Mouse (Mus musculus): ENCODE measurements around the gene Slc45a2. TPM values are rescaled to one million over a fixed set of nuclear protein-coding genes. Genes with fewer than 3 reads are reported as not detected.

Slc45a2 gene
- polyA plus RNA-seq, 1 experiment from 2014 or later = 0.07 TPM

- ATAC-seq (ENCODE audit: low read depth) = no peak
- Histone ChIP-seq H3K9ac (replicated peaks; ENCODE audit: low read depth, low read length) (no peak overlapping the region), H3K4me2 (ENCODE audit: low read depth, low read length) (no peak overlapping the region), H3K9me3 (ENCODE audit: control insufficient read depth, low read length) (no peaks in the 10 kb centered on the region), H3K4me3 (ENCODE audit: low read depth, low read length) (no peak overlapping the region), H3K4me1 (ENCODE audit: control insufficient read depth, insufficient read depth, low read length) (no peaks in the 10 kb centered on the region), H3K27me3 (ENCODE audit: control insufficient read depth, insufficient read depth, low read length) (no peaks in the 10 kb centered on the region), H3K36me3 (ENCODE audit: control insufficient read depth, insufficient read depth, low read length) (no peaks in the 10 kb centered on the region), H3K27ac (ENCODE audit: low read depth, low read length) (no peak overlapping the region)
- WGBS = 90% methylated on average over 5 of the region's 5 CpGs
Observed at GRCm38 (mm10) chr15:10960267-10960666, 40.3 kb upstream of the Slc45a2 start.

- H3K4me2 ChIP-seq (ENCODE audit: low read depth, low read length) = no peak overlapping the region
- no peak for ATAC-seq (ENCODE audit: low read depth)
- no peak overlapping the region for H3K4me3 ChIP-seq (ENCODE audit: low read depth, low read length)
- 89% methylated on average over 2 of the region's 2 CpGs for WGBS
- H3K27ac ChIP-seq (ENCODE audit: low read depth, low read length) = no peak overlapping the region
- no peaks in the 10 kb centered on the region for H3K27me3 ChIP-seq (ENCODE audit: control insufficient read depth, insufficient read depth, low read length)
- H3K9me3 ChIP-seq (ENCODE audit: control insufficient read depth, low read length) = no peaks in the 10 kb centered on the region
- no peaks in the 10 kb centered on the region for H3K4me1 ChIP-seq (ENCODE audit: control insufficient read depth, insufficient read depth, low read length)
- no peaks in the 10 kb centered on the region for H3K36me3 ChIP-seq (ENCODE audit: control insufficient read depth, insufficient read depth, low read length)
- no peak overlapping the region for H3K9ac ChIP-seq (replicated peaks; ENCODE audit: low read depth, low read length)
Observed at GRCm38 (mm10) chr15:10962601-10963000, 37.9 kb upstream of the Slc45a2 start.

- H3K9ac ChIP-seq (replicated peaks; ENCODE audit: low read depth, low read length) = no peak overlapping the region
- H3K4me1 ChIP-seq (ENCODE audit: control insufficient read depth, insufficient read depth, low read length) = no peaks in the 10 kb centered on the region
- no peak for ATAC-seq (ENCODE audit: low read depth)
- H3K27me3 ChIP-seq (ENCODE audit: control insufficient read depth, insufficient read depth, low read length) = no peaks in the 10 kb centered on the region
- no peak overlapping the region for H3K4me2 ChIP-seq (ENCODE audit: low read depth, low read length)
- no peak overlapping the region for H3K4me3 ChIP-seq (ENCODE audit: low read depth, low read length)
- 75% methylated on average over 3 of the region's 3 CpGs for WGBS
- no peak overlapping the region for H3K27ac ChIP-seq (ENCODE audit: low read depth, low read length)
- H3K36me3 ChIP-seq (ENCODE audit: control insufficient read depth, insufficient read depth, low read length) = no peaks in the 10 kb centered on the region
- H3K9me3 ChIP-seq (ENCODE audit: control insufficient read depth, low read length) = no peaks in the 10 kb centered on the region
Observed at GRCm38 (mm10) chr15:10969439-10969838, 31.1 kb upstream of the Slc45a2 start.

GRCm38 (mm10) chr15:10970777-10971176, 29.7 kb upstream of the Slc45a2 start:
- Histone ChIP-seq H3K9me3 (ENCODE audit: control insufficient read depth, low read length) (no peaks in the 10 kb centered on the region), H3K36me3 (ENCODE audit: control insufficient read depth, insufficient read depth, low read length) (no peaks in the 10 kb centered on the region), H3K4me2 (ENCODE audit: low read depth, low read length) (no peak overlapping the region), H3K27me3 (ENCODE audit: control insufficient read depth, insufficient read depth, low read length) (no peaks in the 10 kb centered on the region), H3K9ac (replicated peaks; ENCODE audit: low read depth, low read length) (no peak overlapping the region), H3K4me3 (ENCODE audit: low read depth, low read length) (no peak overlapping the region), H3K27ac (ENCODE audit: low read depth, low read length) (no peak overlapping the region), H3K4me1 (ENCODE audit: control insufficient read depth, insufficient read depth, low read length) (no peaks in the 10 kb centered on the region)
- ATAC-seq (ENCODE audit: low read depth) = no peak
- 90% methylated on average over 5 of the region's 5 CpGs for WGBS

GRCm38 (mm10) chr15:10977151-10977550, 23.4 kb upstream of the Slc45a2 start:
- H3K36me3 ChIP-seq (ENCODE audit: control insufficient read depth, insufficient read depth, low read length) = no peaks in the 10 kb centered on the region
- no peak overlapping the region for H3K4me2 ChIP-seq (ENCODE audit: low read depth, low read length)
- H3K27me3 ChIP-seq (ENCODE audit: control insufficient read depth, insufficient read depth, low read length) = no peaks in the 10 kb centered on the region
- 0 out of 2 replicates have a peak, but pooled peaks cover 3% of the 10 kb centered on the region for H3K4me1 ChIP-seq (ENCODE audit: control insufficient read depth, insufficient read depth, low read length)
- H3K4me3 ChIP-seq (ENCODE audit: low read depth, low read length) = no peak overlapping the region
- ATAC-seq (ENCODE audit: low read depth) = no peak
- H3K27ac ChIP-seq (ENCODE audit: low read depth, low read length) = no peak overlapping the region
- no peak overlapping the region for H3K9ac ChIP-seq (replicated peaks; ENCODE audit: low read depth, low read length)
- no peaks in the 10 kb centered on the region for H3K9me3 ChIP-seq (ENCODE audit: control insufficient read depth, low read length)

- 0 out of 2 replicates have a peak, but pooled peaks cover 3% of the 10 kb centered on the region for H3K4me1 ChIP-seq (ENCODE audit: control insufficient read depth, insufficient read depth, low read length)
- no peak overlapping the region for H3K9ac ChIP-seq (replicated peaks; ENCODE audit: low read depth, low read length)
- H3K4me3 ChIP-seq (ENCODE audit: low read depth, low read length) = peak overlapping the region; percentile 70; the same call in 1 of the 2 replicates
Observed at GRCm38 (mm10) chr15:10980712-10981111, 19.8 kb upstream of the Slc45a2 start.

GRCm38 (mm10) chr15:10981377-10982063, 19.0 kb upstream of the Slc45a2 start, which contains the start of gene Amacr:
Amacr (plus strand) TSS chr15:10981756.
- under 1% methylated on average over 52 of the region's 52 CpGs for WGBS
- no peaks in the 10 kb centered on the region for H3K27me3 ChIP-seq (ENCODE audit: control insufficient read depth, insufficient read depth, low read length)
- H3K9me3 ChIP-seq (ENCODE audit: control insufficient read depth, low read length) = no peaks in the 10 kb centered on the region
- peak; percentile 100 for ATAC-seq (ENCODE audit: low read depth)
- H3K27ac ChIP-seq (ENCODE audit: low read depth, low read length) = peak within 1 kb of the TSS; percentile 90
- H3K4me1 ChIP-seq (ENCODE audit: control insufficient read depth, insufficient read depth, low read length) = 0 out of 2 replicates have a peak, but pooled peaks cover 3% of the 10 kb centered on the region
- H3K4me2 ChIP-seq (ENCODE audit: low read depth, low read length) = peak within 1 kb of the TSS; percentile 75
- H3K4me3 ChIP-seq (ENCODE audit: low read depth, low read length) = peak within 1 kb of the TSS; percentile 70
- peak within 1 kb of the TSS; percentile 83 for H3K9ac ChIP-seq (replicated peaks; ENCODE audit: low read depth, low read length)
- H3K36me3 ChIP-seq (ENCODE audit: control insufficient read depth, insufficient read depth, low read length) = no peaks in the 10 kb centered on the region

More at GRCm38 (mm10) chr15:10980712-10981111, 19.8 kb upstream of the Slc45a2 start:
- no peak for ATAC-seq (ENCODE audit: low read depth)
- Histone ChIP-seq H3K4me2 (ENCODE audit: low read depth, low read length) (0 out of 2 replicates have a peak overlapping the region, but pooled peaks have one; percentile 75), H3K27me3 (ENCODE audit: control insufficient read depth, insufficient read depth, low read length) (no peaks in the 10 kb centered on the region), H3K9me3 (ENCODE audit: control insufficient read depth, low read length) (no peaks in the 10 kb centered on the region), H3K36me3 (ENCODE audit: control insufficient read depth, insufficient read depth, low read length) (no peaks in the 10 kb centered on the region), H3K27ac (ENCODE audit: low read depth, low read length) (no peak overlapping the region)
- 67% methylated on average over 2 of the region's 2 CpGs for WGBS

GRCm38 (mm10) chr15:10982064-10982435, 18.5 kb upstream of the Slc45a2 start:
- Histone ChIP-seq H3K4me1 (ENCODE audit: control insufficient read depth, insufficient read depth, low read length) (0 out of 2 replicates have a peak, but pooled peaks cover 3% of the 10 kb centered on the region), H3K9me3 (ENCODE audit: control insufficient read depth, low read length) (no peaks in the 10 kb centered on the region), H3K4me3 (ENCODE audit: low read depth, low read length) (peak overlapping the region; percentile 70), H3K4me2 (ENCODE audit: low read depth, low read length) (peak overlapping the region; percentile 75), H3K27me3 (ENCODE audit: control insufficient read depth, insufficient read depth, low read length) (no peaks in the 10 kb centered on the region), H3K27ac (ENCODE audit: low read depth, low read length) (peak overlapping the region; percentile 90), H3K9ac (replicated peaks; ENCODE audit: low read depth, low read length) (peak overlapping the region; percentile 83), H3K36me3 (ENCODE audit: control insufficient read depth, insufficient read depth, low read length) (no peaks in the 10 kb centered on the region)
- peak; percentile 36 for ATAC-seq (ENCODE audit: low read depth)
- WGBS = 8% methylated on average over 6 of the region's 6 CpGs

GRCm38 (mm10) chr15:10985756-10986155, 14.8 kb upstream of the Slc45a2 start:
- no peaks in the 10 kb centered on the region for H3K9me3 ChIP-seq (ENCODE audit: control insufficient read depth, low read length)
- no peak overlapping the region for H3K27ac ChIP-seq (ENCODE audit: low read depth, low read length)
- H3K4me1 ChIP-seq (ENCODE audit: control insufficient read depth, insufficient read depth, low read length) = 0 out of 2 replicates have a peak, but pooled peaks cover 3% of the 10 kb centered on the region
- H3K9ac ChIP-seq (replicated peaks; ENCODE audit: low read depth, low read length) = no peak overlapping the region
- no peak overlapping the region for H3K4me3 ChIP-seq (ENCODE audit: low read depth, low read length)
- no peaks in the 10 kb centered on the region for H3K27me3 ChIP-seq (ENCODE audit: control insufficient read depth, insufficient read depth, low read length)
- no peak overlapping the region for H3K4me2 ChIP-seq (ENCODE audit: low read depth, low read length)
- no peaks in the 10 kb centered on the region for H3K36me3 ChIP-seq (ENCODE audit: control insufficient read depth, insufficient read depth, low read length)
- ATAC-seq (ENCODE audit: low read depth) = no peak
- 86% methylated on average over 6 of the region's 6 CpGs for WGBS

Measured in neural tube, embryonic 14.5 days (tissue).